Mouse (Mus musculus) kidney, postnatal 0 days (tissue): ENCODE results near the gene Ptpn14. TPM values are rescaled to one million over a fixed set of nuclear protein-coding genes. Genes with fewer than 3 reads are reported as not detected.
A peak's percentile ranks its signal among the peaks of the same experiment; 100 is the strongest.

Source experiments
- ATAC-seq: fragments of 200-750 bp; cut with Nextera tagmentation; replicated peaks from 2 replicates; pipeline ENCODE4 v1.8.0; 2017; ENCODE audit warnings: low read depth, moderate number of reproducible peaks, moderate TSS enrichment, moderate library complexity; ENCODE audit not compliant: low FRiP score
- DNase-seq: peaks from one replicate; pipeline ENCODE4 v3.0.0-alpha.2; 2016; ENCODE audit warnings: low spot score
- H3K27ac ChIP-seq: fragments of 300-500 bp; sonication (generic); 2 replicates; pipeline ENCODE4 v1.5.1; 2014; ENCODE audit warnings: mild to moderate bottlenecking
- H3K27me3 ChIP-seq: fragments of 300-500 bp; sonication (generic); 2 replicates; pipeline ENCODE4 v1.6.1; 2014; ENCODE audit warnings: low read length, mixed read lengths; ENCODE audit not compliant: insufficient read depth
- H3K36me3 ChIP-seq: fragments of 300-500 bp; sonication (generic); 2 replicates; pipeline ENCODE4 v1.6.1; 2014; ENCODE audit warnings: low read length, mixed read lengths; ENCODE audit not compliant: insufficient read depth
- H3K4me1 ChIP-seq: fragments of 300-500 bp; sonication (generic); replicated peaks from 2 replicates; pipeline ENCODE4 v1.6.1; 2014; ENCODE audit warnings: antibody characterized with exemption, low read length, mixed read lengths; ENCODE audit not compliant: insufficient read depth
- H3K4me2 ChIP-seq: fragments of 300-500 bp; sonication (generic); 2 replicates; pipeline ENCODE4 v1.6.1; 2014; ENCODE audit warnings: mild to moderate bottlenecking, low read length, moderate library complexity, mixed read lengths
- H3K4me3 ChIP-seq: fragments of 300-500 bp; sonication (generic); replicated peaks from 2 replicates; pipeline ENCODE4 v1.5.1; 2014; ENCODE audit warnings: low read depth, low read length
- H3K9ac ChIP-seq: fragments of 300-500 bp; sonication (generic); 2 replicates; pipeline ENCODE4 v1.6.1; 2014; ENCODE audit warnings: low read depth, low read length
- H3K9me3 ChIP-seq: fragments of 300-500 bp; sonication (generic); replicated peaks from 2 replicates; pipeline ENCODE4 v1.6.1; 2016; ENCODE audit warnings: low read length, inconsistent platforms, mixed read lengths
- CTCF ChIP-seq: IDR thresholded peaks from 2 replicates; pipeline ENCODE4 v1.5.1; 2016; ENCODE audit warnings: antibody characterized with exemption, low read depth, mild to moderate bottlenecking, moderate library complexity
- WGBS: fragments of 180-500 bp; shearing (Covaris S2); extraction: QIAGEN DNeasy Blood & Tissue Kit; methylation state at CpG from one replicate; pipeline ENCODE4 v1.1.7; 2014; 5-methylcytosine and 5-hydroxymethylcytosine counted together
- polyA plus RNA-seq: library from polyadenylated mRNA; unstranded; fragments of >200 nt; fragmentation: Nextera tagmentation; extraction: Ambion mirVana; gene quantifications from 2 replicates; pipeline ENCODE4 v1.2.1, GENCODE M21; 2015

Gene Ptpn14
- polyA plus RNA-seq, 1 experiment from 2014 or later, result 11.1 TPM

DNA sequence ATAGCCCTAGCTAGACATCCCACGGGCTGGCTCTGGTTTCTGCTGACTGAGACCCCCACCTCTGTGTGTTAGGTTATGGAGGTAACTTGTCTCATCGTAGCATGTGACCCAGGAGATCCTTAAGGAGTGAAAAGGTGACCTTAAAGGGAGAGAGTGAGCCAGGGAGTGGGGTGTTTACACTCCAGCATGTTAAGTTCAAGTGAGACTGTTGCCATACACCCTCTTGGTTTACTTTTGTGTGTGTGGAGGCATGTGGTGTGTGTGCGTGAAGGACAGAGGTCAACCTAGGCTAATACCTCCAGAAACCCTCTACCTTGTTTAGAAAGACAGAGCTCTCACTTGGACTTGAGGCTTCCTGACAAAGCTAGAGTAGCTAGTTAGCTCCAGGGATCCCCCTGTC lies 42.4 kb downstream of the Ptpn14 start:
- whole genome bisulfite sequencing, result 54% methylated on average over 3 of the region's 3 CpGs
- ATAC-seq, result no peak
- TF ChIP-seq CTCF, result no peak
- H3K4me3 ChIP-seq, result no peak overlapping the region
- DNase-seq, result no peak
- peak overlapping the region; percentile 37; the same call in 1 of the 2 replicates for H3K27ac ChIP-seq
- H3K36me3 ChIP-seq, result no peaks in the 10 kb centered on the region
- H3K9me3 ChIP-seq, result no peaks in the 10 kb centered on the region
- H3K4me2 ChIP-seq, result no peak overlapping the region
- H3K27me3 ChIP-seq, result no peaks in the 10 kb centered on the region
- H3K9ac ChIP-seq, result no peak overlapping the region
- H3K4me1 ChIP-seq, result peaks cover 47% of the 10 kb centered on the region

DNA sequence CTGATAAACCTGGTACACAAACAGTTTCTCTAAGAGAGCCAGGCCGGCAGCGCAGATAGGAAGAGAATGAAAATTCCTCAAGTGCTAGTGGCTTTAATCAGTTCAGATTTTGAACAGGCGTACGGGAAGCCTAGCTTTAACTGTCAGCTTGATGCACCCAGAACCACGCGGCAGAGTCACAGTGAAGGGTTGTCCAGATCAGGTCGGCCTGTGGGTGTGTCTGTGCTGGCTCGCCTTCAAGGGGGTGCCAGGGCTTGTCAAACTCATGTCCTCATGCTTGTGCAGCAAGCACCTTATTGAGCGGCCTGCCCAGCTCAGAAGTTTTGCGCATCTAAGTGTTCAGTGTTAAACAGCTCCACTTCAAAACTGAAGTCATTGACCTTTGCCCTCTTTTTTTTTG lies 44.6 kb downstream of the Ptpn14 start:
- H3K4me3 ChIP-seq, result no peak overlapping the region
- 85% methylated on average over 10 of the region's 10 CpGs for WGBS
- H3K9ac ChIP-seq, result no peak overlapping the region
- peaks cover 51% of the 10 kb centered on the region for H3K4me1 ChIP-seq
- H3K36me3 ChIP-seq, result no peaks in the 10 kb centered on the region
- H3K4me2 ChIP-seq, result no peak overlapping the region
- H3K27ac ChIP-seq, result no peak overlapping the region
- TF ChIP-seq CTCF, result no peak
- H3K27me3 ChIP-seq, result no peaks in the 10 kb centered on the region
- DNase-seq (no peak), ATAC-seq (no peak)
- H3K9me3 ChIP-seq, result no peaks in the 10 kb centered on the region

GRCm38 (mm10) chr1:189774778-189775177 lies 46.7 kb downstream of the Ptpn14 start:
- H3K9ac ChIP-seq, result no peak overlapping the region
- H3K4me1 ChIP-seq, result peaks cover 61% of the 10 kb centered on the region
- H3K4me3 ChIP-seq, result no peak overlapping the region
- H3K27ac ChIP-seq, result peak overlapping the region; percentile 47; the same call in 1 of the 2 replicates
- WGBS, result 61% methylated on average over 1 of the region's 1 CpGs
- no peak for TF ChIP-seq CTCF
- H3K4me2 ChIP-seq, result no peak overlapping the region
- DNase-seq (no peak), ATAC-seq (no peak)
- no peaks in the 10 kb centered on the region for H3K9me3 ChIP-seq
- no peaks in the 10 kb centered on the region for H3K27me3 ChIP-seq
- H3K36me3 ChIP-seq, result no peaks in the 10 kb centered on the region

- TF ChIP-seq CTCF, result no peak
- Histone ChIP-seq H3K4me1 (peaks cover 64% of the 10 kb centered on the region), H3K9me3 (no peaks in the 10 kb centered on the region), H3K27ac (peak overlapping the region; percentile 81), H3K36me3 (no peaks in the 10 kb centered on the region), H3K27me3 (no peaks in the 10 kb centered on the region), H3K4me3 (no peak overlapping the region), H3K4me2 (no peak overlapping the region), H3K9ac (no peak overlapping the region)
- ATAC-seq (no peak), DNase-seq (peak; percentile 61)
- WGBS, result 51% methylated on average over 6 of the region's 6 CpGs
Measured at GRCm38 (mm10) chr1:189777207-189777606, 49.1 kb downstream of the Ptpn14 start.

DNA sequence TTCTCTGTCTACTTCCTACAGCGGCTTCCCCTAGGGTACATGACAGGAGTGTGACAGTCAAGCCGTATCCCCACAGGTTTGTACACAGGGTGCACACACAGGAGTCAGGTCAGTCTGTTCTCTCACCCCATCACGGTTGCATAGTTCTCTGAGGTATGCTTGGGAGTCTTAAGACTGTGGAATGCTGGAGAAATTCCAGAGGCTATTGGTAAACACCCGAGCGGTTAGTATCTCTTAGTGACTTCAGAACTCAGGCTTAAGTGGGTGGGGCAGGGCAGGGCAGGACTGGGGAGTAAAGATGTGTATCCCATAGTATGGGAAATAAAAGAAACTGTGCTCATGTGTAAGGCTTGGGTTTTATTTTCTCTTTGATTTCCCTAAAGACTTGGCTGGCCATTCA lies 50.3 kb downstream of the Ptpn14 start:
- WGBS, result 20% methylated on average over 5 of the region's 5 CpGs
- Histone ChIP-seq H3K27me3 (no peaks in the 10 kb centered on the region), H3K4me2 (no peak overlapping the region), H3K9me3 (no peaks in the 10 kb centered on the region), H3K36me3 (no peaks in the 10 kb centered on the region), H3K4me3 (no peak overlapping the region), H3K27ac (peak overlapping the region; percentile 81), H3K9ac (no peak overlapping the region), H3K4me1 (peaks cover 66% of the 10 kb centered on the region)
- DNase-seq (peak; percentile 79), ATAC-seq (peak; percentile 70)
- TF ChIP-seq CTCF, result no peak

DNA sequence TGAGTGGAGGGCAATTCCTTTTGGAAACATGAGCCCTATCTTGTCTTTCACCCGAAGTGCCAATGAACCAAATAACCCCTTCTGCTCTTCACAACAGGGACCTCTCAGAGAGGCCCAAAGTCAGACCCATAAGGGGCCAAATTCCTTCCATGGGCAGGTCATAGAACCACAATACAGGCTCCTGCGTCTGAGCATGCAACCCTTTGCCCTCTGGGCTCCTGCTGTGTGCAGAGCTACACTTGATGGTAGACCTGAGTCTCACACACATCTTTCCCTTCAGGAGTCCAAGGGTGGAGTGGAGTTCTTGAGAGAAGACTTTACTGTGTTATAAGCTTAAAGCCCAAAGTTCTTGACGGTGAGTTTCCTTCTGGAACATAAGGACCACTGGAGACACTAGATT lies 51.2 kb downstream of the Ptpn14 start:
- H3K27me3 ChIP-seq, result no peaks in the 10 kb centered on the region
- no peak overlapping the region for H3K4me3 ChIP-seq
- 44% methylated on average over 3 of the region's 3 CpGs for WGBS
- H3K9ac ChIP-seq, result no peak overlapping the region
- DNase-seq (no peak), ATAC-seq (no peak)
- peak overlapping the region; percentile 81 for H3K27ac ChIP-seq
- H3K36me3 ChIP-seq, result no peaks in the 10 kb centered on the region
- no peak for TF ChIP-seq CTCF
- H3K4me1 ChIP-seq, result peaks cover 57% of the 10 kb centered on the region
- no peaks in the 10 kb centered on the region for H3K9me3 ChIP-seq
- no peak overlapping the region for H3K4me2 ChIP-seq

DNA sequence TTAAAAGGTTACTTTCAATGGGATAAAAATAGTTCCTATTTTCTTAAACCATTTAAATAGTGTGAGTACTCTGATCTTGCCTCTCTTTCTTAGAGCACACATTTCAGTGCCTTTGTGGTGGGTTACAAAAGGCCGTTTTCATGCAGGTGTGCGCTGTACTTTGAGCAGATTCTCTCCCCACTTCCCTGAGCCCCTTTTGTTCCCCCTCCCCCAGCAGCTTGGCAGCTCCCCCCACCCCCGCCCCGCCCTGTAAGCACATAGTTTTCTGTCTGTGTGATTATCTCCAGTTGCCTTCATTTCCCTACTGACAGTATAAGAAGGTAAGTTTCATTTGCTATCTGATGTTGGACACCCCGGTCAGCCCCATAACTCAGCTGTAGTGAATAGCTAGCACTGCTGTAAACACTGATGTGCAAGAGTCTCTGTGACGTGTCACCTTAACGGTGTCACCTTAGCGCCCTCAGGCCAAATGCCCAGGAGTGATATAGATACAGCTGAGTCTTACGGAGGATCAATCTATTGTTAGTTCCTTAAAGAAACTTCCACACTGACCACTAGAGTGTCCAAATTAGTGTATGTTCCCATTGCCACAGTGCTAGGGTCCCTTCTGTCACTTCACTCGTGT lies 53.8 kb downstream of the Ptpn14 start:
- Histone ChIP-seq H3K27me3 (no peaks in the 10 kb centered on the region), H3K9me3 (no peaks in the 10 kb centered on the region), H3K36me3 (no peaks in the 10 kb centered on the region), H3K9ac (no peak overlapping the region), H3K4me1 (peaks cover 64% of the 10 kb centered on the region), H3K27ac (no peak overlapping the region), H3K4me3 (no peak overlapping the region), H3K4me2 (no peak overlapping the region)
- WGBS, result 43% methylated on average over 10 of the region's 10 CpGs
- ATAC-seq (no peak), DNase-seq (no peak)
- TF ChIP-seq CTCF, result no peak
